Mouse (Mus musculus) hindbrain, embryonic 14.5 days (tissue): ENCODE results near the gene Ankib1. TPM values are rescaled to one million over a fixed set of nuclear protein-coding genes. Genes with fewer than 3 reads are reported as not detected.
"Not testable (repeated sequence)": the region's sequence is repeated elsewhere in the genome, so short reads cannot be mapped to it uniquely, and the experiment has no call there.

Experiments
- ATAC-seq: fragments of 200-750 bp; cut with Nextera tagmentation; 2 replicates; pipeline ENCODE4 v1.8.0; 2017; ENCODE audit warnings: moderate number of reproducible peaks, mild to moderate bottlenecking, moderate TSS enrichment, moderate library complexity; ENCODE audit not compliant: low FRiP score
- DNase-seq: peaks from one replicate; pipeline ENCODE4 v3.0.0-alpha.2; 2015; ENCODE audit warnings: low spot score
- H3K27ac ChIP-seq: fragments of 300-500 bp; sonication (generic); 2 replicates; pipeline ENCODE4 v1.5.1; 2014; ENCODE audit warnings: mild to moderate bottlenecking, moderate library complexity
- H3K27me3 ChIP-seq: fragments of 300-500 bp; sonication (generic); 2 replicates; pipeline ENCODE4 v1.6.1; 2014; ENCODE audit warnings: mild to moderate bottlenecking, low read length, mixed read lengths; ENCODE audit not compliant: control insufficient read depth, insufficient read depth
- H3K36me3 ChIP-seq: fragments of 300-500 bp; sonication (generic); replicated peaks from 2 replicates; pipeline ENCODE4 v1.6.1; 2014; ENCODE audit not compliant: control insufficient read depth, insufficient read depth
- H3K4me1 ChIP-seq: fragments of 300-500 bp; sonication (generic); replicated peaks from 2 replicates; pipeline ENCODE4 v1.6.1; 2014; ENCODE audit warnings: antibody characterized with exemption, low read length, mixed read lengths; ENCODE audit not compliant: control insufficient read depth, insufficient read depth
- H3K4me2 ChIP-seq: fragments of 300-500 bp; sonication (generic); replicated peaks from 2 replicates; pipeline ENCODE4 v1.6.1; 2014; ENCODE audit warnings: mild to moderate bottlenecking, moderate library complexity
- H3K4me3 ChIP-seq: fragments of 300-500 bp; sonication (generic); replicated peaks from 2 replicates; pipeline ENCODE4 v1.5.1; 2014; ENCODE audit warnings: mild to moderate bottlenecking, low read length
- H3K9ac ChIP-seq: fragments of 300-500 bp; sonication (generic); 2 replicates; pipeline ENCODE4 v1.6.1; 2014
- H3K9me3 ChIP-seq: fragments of 300-500 bp; sonication (generic); 2 replicates; pipeline ENCODE4 v1.6.1; 2016; ENCODE audit warnings: low read length; ENCODE audit not compliant: control insufficient read depth
- WGBS: fragments of 180-500 bp; shearing (Covaris S2); extraction: QIAGEN DNeasy Blood & Tissue Kit; methylation state at CpG from one replicate; pipeline ENCODE4 v1.1.7; 2014; 5-methylcytosine and 5-hydroxymethylcytosine counted together
- polyA plus RNA-seq: library from polyadenylated mRNA; unstranded; fragments of >200 nt; fragmentation: Nextera tagmentation; extraction: Ambion mirVana; gene quantifications from 2 replicates; pipeline ENCODE4 v1.2.1, GENCODE M21; 2014

Gene Ankib1
- polyA plus RNA-seq, 1 experiment from 2014 or later = 25.0 TPM

DNA sequence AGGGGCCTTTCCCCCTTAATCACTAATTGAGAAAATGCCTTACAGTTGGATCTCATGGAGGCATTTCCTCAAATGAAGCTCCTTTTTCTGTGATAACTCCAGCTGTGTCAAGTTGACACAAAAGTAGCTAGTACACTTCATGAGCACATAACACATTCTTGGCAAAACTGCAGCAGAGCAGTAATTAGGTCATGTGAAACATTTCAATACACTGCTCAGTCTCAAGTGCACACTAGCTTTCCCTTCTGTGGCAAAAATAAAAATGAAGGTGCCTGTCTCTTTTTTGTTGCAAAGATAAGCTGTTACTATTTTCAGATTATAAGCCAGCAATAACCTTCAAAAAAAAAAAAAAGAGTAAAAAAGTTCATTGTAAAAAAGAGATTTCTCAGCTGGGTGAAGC lies 52.2 kb downstream of the Ankib1 start:
- not testable (repeated sequence) for H3K27me3 ChIP-seq, ATAC-seq
- H3K36me3 ChIP-seq = peaks cover 18% of the 10 kb centered on the region

DNA sequence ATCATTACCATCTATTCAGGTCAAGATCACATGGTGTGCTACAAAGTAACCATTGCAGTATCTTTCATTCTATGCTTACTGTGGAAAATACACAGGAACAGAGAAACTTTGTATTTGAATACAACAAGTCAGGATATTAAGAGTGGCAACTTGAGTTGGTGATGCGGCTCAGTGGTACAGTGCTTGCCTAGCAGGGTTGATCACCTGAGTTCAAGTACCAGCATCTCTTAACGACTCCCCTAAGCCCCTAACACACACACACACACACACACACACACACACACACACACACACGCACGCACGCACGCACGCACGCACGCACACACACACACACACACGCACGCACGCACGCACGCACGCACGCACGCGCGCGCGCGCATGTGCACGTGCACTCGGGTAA lies 69.9 kb downstream of the Ankib1 start:
- H3K9me3 ChIP-seq, H3K4me1 ChIP-seq, H3K27me3 ChIP-seq, H3K27ac ChIP-seq, H3K4me2 ChIP-seq, H3K9ac ChIP-seq, H3K4me3 ChIP-seq, DNase-seq, ATAC-seq: not testable (repeated sequence)
- 99% methylated on average over 24 of the region's 24 CpGs for WGBS
- peaks cover 15% of the 10 kb centered on the region; the same call in 1 of the 2 replicates for H3K36me3 ChIP-seq

More for the DNA sequence above, 52.2 kb downstream of the Ankib1 start:
- not testable (repeated sequence) for H3K9ac ChIP-seq, H3K27ac ChIP-seq, H3K4me1 ChIP-seq, DNase-seq, H3K4me2 ChIP-seq, H3K4me3 ChIP-seq, H3K9me3 ChIP-seq

DNA sequence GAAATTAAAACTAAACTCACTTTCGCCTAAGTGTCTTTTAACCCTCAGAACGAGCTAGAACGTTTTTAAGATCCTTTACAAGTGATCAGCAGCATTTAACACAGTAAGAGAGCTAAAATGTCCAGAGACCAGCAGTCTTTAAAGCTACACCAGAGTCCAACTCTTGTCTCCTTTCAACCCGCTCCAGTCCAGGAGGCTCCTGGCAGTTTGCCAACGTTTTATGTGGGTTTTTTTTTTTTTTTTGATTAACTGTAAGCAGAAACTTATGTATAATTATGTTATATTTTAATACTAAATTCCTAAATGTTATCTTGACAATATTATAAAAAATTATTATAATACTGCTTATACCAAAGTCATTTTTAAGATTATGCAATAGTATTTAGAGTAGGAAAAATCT lies 73.9 kb downstream of the Ankib1 start:
- Histone ChIP-seq H3K36me3 (peaks cover 30% of the 10 kb centered on the region), H3K4me3 (no peak overlapping the region), H3K9ac (no peak overlapping the region), H3K27ac (no peak overlapping the region), H3K27me3 (no peaks in the 10 kb centered on the region), H3K4me1 (no peaks in the 10 kb centered on the region), H3K4me2 (no peak overlapping the region), H3K9me3 (no peaks in the 10 kb centered on the region)
- WGBS = 77% methylated on average over 5 of the region's 5 CpGs
- ATAC-seq (no peak), DNase-seq (no peak)

DNA sequence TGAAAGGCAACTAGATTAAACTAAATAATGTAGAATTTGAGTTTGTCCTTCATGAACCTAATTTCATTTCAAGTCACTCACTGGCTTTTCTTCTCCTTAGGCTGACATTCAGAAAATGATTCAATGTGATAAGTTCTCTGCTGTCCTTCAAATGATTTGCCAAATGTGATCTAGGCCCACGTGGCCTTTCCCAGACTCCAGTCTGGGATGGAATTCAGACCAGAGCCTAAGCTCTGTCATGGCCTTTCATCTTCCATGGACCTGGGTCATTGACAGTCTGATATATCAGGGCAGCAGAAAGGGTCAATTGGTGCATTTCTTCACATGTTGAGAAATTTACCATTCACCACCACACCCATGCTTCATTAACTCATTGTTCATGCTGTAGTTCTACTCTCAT lies 77.2 kb downstream of the Ankib1 start:
- H3K4me1 ChIP-seq = no peaks in the 10 kb centered on the region
- H3K9me3 ChIP-seq = no peaks in the 10 kb centered on the region
- no peak overlapping the region for H3K4me2 ChIP-seq
- peaks cover 48% of the 10 kb centered on the region for H3K36me3 ChIP-seq
- H3K4me3 ChIP-seq = no peak overlapping the region
- no peak overlapping the region for H3K9ac ChIP-seq
- ATAC-seq (no peak), DNase-seq (no peak)
- no peaks in the 10 kb centered on the region for H3K27me3 ChIP-seq
- no peak overlapping the region for H3K27ac ChIP-seq
- 89% methylated on average over 1 of the region's 1 CpGs for WGBS

DNA sequence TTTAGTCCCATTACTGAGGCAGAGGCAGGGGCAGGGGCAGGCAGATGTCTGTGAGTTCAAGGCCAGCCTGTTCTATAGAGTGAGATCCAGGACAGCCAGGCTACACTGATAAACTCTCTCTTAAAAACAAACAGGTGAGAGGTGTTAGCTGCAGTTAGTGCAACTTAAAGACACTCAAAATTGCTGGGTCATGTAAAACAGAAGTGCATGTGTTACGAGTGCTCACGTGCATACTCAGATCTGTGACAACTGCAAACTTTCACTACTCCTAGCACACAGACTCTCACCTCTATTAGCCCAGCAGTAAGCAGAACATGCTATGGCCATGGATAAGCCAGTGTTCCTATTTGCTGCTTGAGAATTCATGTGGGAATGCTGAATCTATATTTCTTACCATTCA lies 79.3 kb downstream of the Ankib1 start:
- no peaks in the 10 kb centered on the region for H3K9me3 ChIP-seq
- peaks cover 68% of the 10 kb centered on the region for H3K36me3 ChIP-seq
- no peak overlapping the region for H3K4me3 ChIP-seq
- ATAC-seq (no peak), DNase-seq (no peak)
- no peak overlapping the region for H3K9ac ChIP-seq
- no peak overlapping the region for H3K27ac ChIP-seq
- H3K4me2 ChIP-seq = no peak overlapping the region
- 97% methylated on average over 2 of the region's 2 CpGs for WGBS
- no peaks in the 10 kb centered on the region for H3K4me1 ChIP-seq
- H3K27me3 ChIP-seq = no peaks in the 10 kb centered on the region

DNA sequence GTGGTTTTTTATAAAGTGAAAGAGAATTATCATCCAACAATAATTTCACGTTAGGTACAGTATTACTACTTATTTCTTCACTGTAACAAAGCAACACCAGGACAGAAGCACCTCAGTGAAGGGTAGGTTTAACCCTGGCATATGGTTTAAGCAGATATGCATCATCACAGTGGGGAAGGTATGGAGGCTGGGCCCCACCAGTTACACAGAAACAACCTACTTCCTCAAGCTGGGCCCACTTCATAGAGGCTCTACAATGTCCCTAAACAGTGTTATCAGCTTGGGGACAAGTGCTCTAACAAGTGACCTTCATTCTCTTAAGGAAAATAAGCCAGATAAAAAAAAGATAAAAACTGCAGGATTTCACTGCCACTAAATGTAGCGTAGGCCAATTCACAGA lies 79.9 kb downstream of the Ankib1 start:
- H3K4me1 ChIP-seq = no peaks in the 10 kb centered on the region
- DNase-seq = no peak
- ATAC-seq = no peak

DNA sequence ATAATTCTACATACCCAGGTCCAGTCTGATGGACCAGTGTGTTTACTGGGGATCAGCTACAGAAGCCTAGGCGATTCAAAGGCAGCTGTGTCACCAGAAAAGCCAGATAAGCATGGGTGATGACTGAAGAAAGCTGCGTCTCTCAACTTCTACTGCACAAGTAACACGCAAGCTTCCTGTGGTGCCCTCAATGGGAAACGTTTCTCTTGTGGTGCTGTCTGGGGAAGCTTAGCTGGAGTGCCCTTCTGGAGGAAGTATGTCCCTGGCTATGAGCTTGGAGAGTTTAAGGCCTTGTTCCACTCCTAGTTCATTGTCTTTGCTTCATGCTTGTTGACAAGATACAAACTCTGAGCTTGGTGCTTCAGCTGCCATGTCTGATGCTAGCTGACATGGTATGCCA lies 83.4 kb downstream of the Ankib1 start:
- Histone ChIP-seq H3K27ac (no peak overlapping the region), H3K36me3 (peaks cover 72% of the 10 kb centered on the region), H3K9me3 (no peaks in the 10 kb centered on the region), H3K4me2 (no peak overlapping the region), H3K4me3 (no peak overlapping the region), H3K27me3 (no peaks in the 10 kb centered on the region), H3K9ac (no peak overlapping the region), H3K4me1 (no peaks in the 10 kb centered on the region)
- 95% methylated on average over 4 of the region's 4 CpGs for WGBS
- no peak for DNase-seq
- no peak for ATAC-seq

More for the DNA sequence above, 79.9 kb downstream of the Ankib1 start:
- Histone ChIP-seq H3K9me3 (no peaks in the 10 kb centered on the region), H3K4me3 (no peak overlapping the region), H3K27me3 (no peaks in the 10 kb centered on the region), H3K4me2 (no peak overlapping the region), H3K27ac (no peak overlapping the region), H3K9ac (no peak overlapping the region), H3K36me3 (peaks cover 67% of the 10 kb centered on the region)
- WGBS = 94% methylated on average over 2 of the region's 2 CpGs

DNA sequence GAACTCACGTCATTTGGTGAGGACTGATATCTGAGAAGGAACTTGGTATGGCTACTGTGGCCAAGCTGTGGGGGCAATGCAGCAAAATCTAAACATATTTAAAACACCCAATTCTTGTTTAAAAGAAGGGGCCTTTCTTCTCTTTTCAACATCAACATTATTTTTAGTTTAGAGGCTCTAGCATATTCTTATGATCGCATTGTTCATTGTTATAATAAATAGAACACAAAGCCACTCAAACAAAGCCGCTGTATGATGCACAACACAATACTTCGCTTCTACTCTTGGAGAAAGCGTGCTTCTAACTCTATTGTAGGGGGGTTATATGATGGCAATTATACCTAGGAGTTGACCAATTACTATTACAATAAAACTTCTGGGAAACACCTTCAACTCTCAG lies 86.9 kb downstream of the Ankib1 start:
- Histone ChIP-seq H3K4me2 (no peak overlapping the region), H3K4me3 (no peak overlapping the region), H3K27me3 (no peaks in the 10 kb centered on the region), H3K36me3 (peaks cover 76% of the 10 kb centered on the region), H3K4me1 (no peaks in the 10 kb centered on the region), H3K27ac (no peak overlapping the region), H3K9ac (no peak overlapping the region), H3K9me3 (no peaks in the 10 kb centered on the region)
- no peak for DNase-seq
- WGBS = 96% methylated on average over 5 of the region's 5 CpGs
- no peak for ATAC-seq

DNA sequence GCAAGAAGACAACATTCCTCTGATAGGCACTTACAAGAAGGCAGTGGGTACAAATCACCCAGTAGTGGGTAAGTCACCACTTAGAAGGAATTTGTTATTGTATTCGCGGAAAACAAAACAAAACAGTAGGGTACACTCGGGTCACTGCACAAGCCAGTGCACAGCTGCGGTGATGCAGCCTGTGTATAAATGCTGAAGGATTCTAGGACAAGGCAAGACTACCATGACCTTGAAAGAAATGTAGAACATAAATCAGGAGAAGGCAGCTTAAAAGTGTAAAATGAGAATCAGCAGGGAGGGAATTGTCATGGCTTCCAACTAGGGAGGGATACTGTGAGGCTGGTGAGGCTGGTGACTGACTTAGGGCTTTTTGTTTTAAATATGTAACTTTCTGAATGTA lies 100.5 kb downstream of the Ankib1 start:
- no peak for DNase-seq
- Histone ChIP-seq H3K27ac (no peak overlapping the region), H3K9me3 (no peaks in the 10 kb centered on the region), H3K36me3 (peaks cover 64% of the 10 kb centered on the region), H3K4me2 (no peak overlapping the region), H3K9ac (no peak overlapping the region), H3K4me1 (no peaks in the 10 kb centered on the region), H3K27me3 (no peaks in the 10 kb centered on the region), H3K4me3 (no peak overlapping the region)
- ATAC-seq = no peak
- WGBS = 64% methylated on average over 4 of the region's 4 CpGs

DNA sequence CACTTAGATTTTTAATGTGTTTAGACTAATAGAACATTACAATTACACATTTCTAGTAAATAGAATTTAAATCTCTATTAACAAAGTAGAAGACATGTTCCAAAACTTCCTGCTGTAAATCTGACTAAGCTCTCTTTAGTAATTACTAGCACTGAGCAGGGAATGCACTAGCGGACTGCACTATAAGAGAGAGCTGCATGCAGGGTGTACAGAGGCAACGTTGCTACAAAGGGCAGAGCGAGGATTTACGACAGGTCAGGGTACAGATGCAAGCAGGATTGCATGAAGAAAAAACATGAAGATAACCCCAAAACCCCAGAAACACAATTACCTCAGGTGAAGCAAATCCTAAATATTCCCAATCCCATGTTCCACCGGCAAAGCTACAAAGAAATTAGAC lies 102.7 kb downstream of the Ankib1 start:
- ATAC-seq = no peak
- Histone ChIP-seq H3K9me3 (no peaks in the 10 kb centered on the region), H3K27ac (no peak overlapping the region), H3K27me3 (no peaks in the 10 kb centered on the region), H3K9ac (no peak overlapping the region), H3K4me3 (no peak overlapping the region), H3K4me2 (no peak overlapping the region), H3K36me3 (peaks cover 71% of the 10 kb centered on the region), H3K4me1 (no peaks in the 10 kb centered on the region)
- WGBS = 96% methylated on average over 5 of the region's 5 CpGs
- DNase-seq = no peak
